Mouse (Mus musculus) lung, postnatal 4 days (tissue): ENCODE results near the gene Mkrn2os.

ENCODE experiments used
- DNase-seq, 2 experiments: peaks; one replicate each; pipeline ENCODE4 v3.0.0; 2021

Gene Mkrn2os

GRCm38 (mm10) chr6:115582328-115583115 is 9.9 kb downstream of the Mkrn2os start:
- DNase-seq = no peak

GRCm38 (mm10) chr6:115580810-115581209 is 11.6 kb downstream of the Mkrn2os start:
- DNase-seq = no peak

- no peak for DNase-seq
Observed at GRCm38 (mm10) chr6:115577941-115578340, 14.4 kb downstream of the Mkrn2os start.

- no peak for DNase-seq
Observed at GRCm38 (mm10) chr6:115577407-115577806, 15.0 kb downstream of the Mkrn2os start.

GRCm38 (mm10) chr6:115574171-115574570 is 18.2 kb downstream of the Mkrn2os start:
- no peak for DNase-seq

GRCm38 (mm10) chr6:115565479-115566045 is 26.8 kb downstream of the Mkrn2os start:
- no peak for DNase-seq

- peak; percentile 37 to 62 for DNase-seq
Observed at GRCm38 (mm10) chr6:115559651-115560632, 32.4 kb downstream of the Mkrn2os start.

- no peak for DNase-seq
Observed at GRCm38 (mm10) chr6:115558176-115558575, 34.2 kb downstream of the Mkrn2os start.

GRCm38 (mm10) chr6:115555485-115555884 is 36.9 kb downstream of the Mkrn2os start:
- no peak for DNase-seq

GRCm38 (mm10) chr6:115546276-115546675 is 46.1 kb downstream of the Mkrn2os start:
- DNase-seq = peak; percentile 35 to 58

GRCm38 (mm10) chr6:115544442-115544970 is 47.9 kb downstream of the Mkrn2os start, which contains the start of gene Tsen2:
Gene Tsen2, plus strand, starts transcription at chr6:115544664.
- peak; percentile 98 for DNase-seq

- no peak for DNase-seq
Observed at GRCm38 (mm10) chr6:115542341-115542740, 50.0 kb downstream of the Mkrn2os start.

GRCm38 (mm10) chr6:115541676-115542275 is 50.6 kb downstream of the Mkrn2os start:
- peak in 1 of 2 experiments; percentile 28 for DNase-seq

- peak; percentile 81 to 91 for DNase-seq
Observed at GRCm38 (mm10) chr6:115538645-115539429, 53.5 kb downstream of the Mkrn2os start.

- DNase-seq = no peak
Observed at GRCm38 (mm10) chr6:115536169-115536568, 56.2 kb downstream of the Mkrn2os start.

GRCm38 (mm10) chr6:115534617-115535016 is 57.8 kb downstream of the Mkrn2os start:
- peak; percentile 57 to 64 for DNase-seq
